Mouse (Mus musculus) adrenal gland, postnatal 14 days (tissue): ENCODE results near the gene Adat1. TPM values are rescaled to one million over a fixed set of nuclear protein-coding genes. Genes with fewer than 3 reads are reported as not detected.
"Not testable (repeated sequence)": the region's sequence is repeated elsewhere in the genome, so short reads cannot be mapped to it uniquely, and the experiment has no call there.

Experiments used
- DNase-seq: peaks from one replicate; pipeline ENCODE4 v3.0.0; 2021; ENCODE audit warnings: mixed read lengths
- total RNA-seq: library from RNA; stranded (reverse); gene quantifications from 2 replicates; pipeline ENCODE4 v1.2.3, GENCODE M21; 2021

Gene Adat1
- total RNA-seq, 1 experiment from 2014 or later: 3.1 TPM

- not testable (repeated sequence) for DNase-seq
Observed at GRCm38 (mm10) chr8:111938076-111938985, 53.8 kb downstream of the Adat1 start.

DNA sequence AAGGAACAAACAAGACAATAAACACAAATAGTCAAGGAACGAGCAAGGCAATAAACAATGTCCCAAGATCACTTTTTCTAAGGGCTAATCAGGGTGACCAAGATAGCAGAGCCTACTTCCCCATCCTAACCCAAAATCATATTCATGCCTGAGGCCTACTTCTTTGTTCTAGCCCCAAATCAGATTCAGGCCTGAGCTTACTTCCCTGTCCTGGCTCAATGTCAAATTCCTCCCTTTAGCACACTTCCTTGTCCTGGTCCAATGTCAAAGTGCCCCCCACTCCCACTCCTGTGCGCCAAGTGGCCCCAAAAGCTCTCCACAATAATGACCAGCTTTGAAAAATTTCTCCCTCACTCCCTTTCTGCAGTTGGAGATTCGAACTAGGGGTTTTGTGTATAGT is 54.9 kb downstream of the Adat1 start:
- DNase-seq: no peak

DNA sequence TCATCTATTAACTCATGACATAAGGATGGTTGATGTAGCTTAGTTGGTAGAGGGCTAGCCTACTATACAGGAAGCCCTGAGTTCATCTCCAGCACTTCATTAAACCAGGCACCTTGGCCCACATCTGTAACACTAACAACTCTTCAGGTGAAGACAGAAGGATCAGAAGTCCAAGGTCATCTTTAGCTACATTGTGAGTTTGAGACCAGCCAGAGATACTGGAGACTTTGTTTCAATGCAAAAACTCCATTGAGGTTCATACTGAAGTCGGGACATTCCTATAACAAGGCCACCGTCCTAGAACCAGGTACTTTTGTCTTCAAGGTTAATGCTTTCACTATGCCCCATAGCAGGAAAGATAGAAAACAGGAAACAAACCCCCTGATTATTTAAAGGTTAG is 57.9 kb downstream of the Adat1 start:
- DNase-seq: no peak

- peak; percentile 94 for DNase-seq
Observed at GRCm38 (mm10) chr8:111933348-111934076, 58.6 kb downstream of the Adat1 start, which contains the start of gene Tmem231. Gene Tmem231 (minus strand): TSS chr8:111933881.

DNA sequence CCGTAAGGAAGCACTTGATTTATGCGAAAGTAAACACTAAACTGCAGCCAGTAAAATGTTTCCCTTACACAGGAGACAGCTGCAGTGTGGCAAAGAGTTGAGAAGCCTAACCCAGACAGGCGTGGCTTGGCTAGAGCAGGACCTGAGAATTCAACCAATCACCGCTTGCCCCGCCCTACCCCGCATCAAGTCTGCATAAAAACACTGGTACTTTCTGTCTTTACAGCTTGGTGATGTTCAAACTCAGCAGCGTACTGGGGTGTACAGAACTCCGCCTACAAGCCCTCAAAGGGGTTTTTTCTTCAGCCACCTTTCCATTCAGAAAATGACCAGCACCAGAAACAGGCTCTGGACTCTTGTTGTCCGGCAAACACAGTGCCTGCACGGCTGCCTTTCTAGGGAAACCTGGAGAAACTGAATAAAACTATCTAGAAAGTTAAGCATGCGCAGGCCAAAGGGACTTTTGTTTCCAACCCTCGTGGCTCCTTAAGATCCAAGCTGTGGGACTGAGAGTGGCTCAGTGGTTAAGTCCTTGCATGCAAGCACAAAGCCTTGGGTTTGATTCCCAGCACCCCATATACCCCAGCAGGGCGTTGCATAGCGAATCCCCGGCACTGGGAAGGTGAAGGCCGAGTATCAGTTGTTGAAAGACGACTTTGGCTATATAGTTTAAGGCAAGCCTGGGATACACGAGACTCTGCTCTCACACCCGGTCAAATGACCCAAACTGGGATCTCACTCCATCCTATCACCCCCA is 59.3 kb downstream of the Adat1 start:
- peak; percentile 75 for DNase-seq

- DNase-seq: no peak
Observed at GRCm38 (mm10) chr8:111931721-111932120, 60.4 kb downstream of the Adat1 start.

GRCm38 (mm10) chr8:111929648-111930344 is 62.3 kb downstream of the Adat1 start:
- no peak for DNase-seq

- no peak for DNase-seq
Observed at GRCm38 (mm10) chr8:111924976-111925375, 67.1 kb downstream of the Adat1 start.

- peak; percentile 76 for DNase-seq
Observed at GRCm38 (mm10) chr8:111923383-111923804, 68.7 kb downstream of the Adat1 start.

DNA sequence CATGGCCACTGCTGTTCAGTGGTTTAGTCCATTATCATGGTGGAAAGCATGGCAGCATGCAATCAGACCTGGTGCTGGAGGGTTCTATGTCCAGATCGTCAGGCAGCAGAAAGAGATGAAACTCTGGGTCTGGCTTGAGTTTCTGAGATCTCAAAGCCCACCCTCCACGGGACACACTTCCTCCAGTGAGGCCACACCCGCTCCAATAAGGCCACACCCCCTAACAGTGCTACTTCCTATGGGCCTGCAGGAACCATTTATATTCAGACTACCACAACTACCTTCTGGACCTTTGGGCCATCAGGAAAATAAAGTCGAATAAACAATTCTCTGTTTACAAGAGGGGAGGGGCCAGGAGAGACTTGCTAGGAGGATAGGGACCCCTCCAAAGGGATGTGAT is 71.1 kb downstream of the Adat1 start:
- DNase-seq: no peak

DNA sequence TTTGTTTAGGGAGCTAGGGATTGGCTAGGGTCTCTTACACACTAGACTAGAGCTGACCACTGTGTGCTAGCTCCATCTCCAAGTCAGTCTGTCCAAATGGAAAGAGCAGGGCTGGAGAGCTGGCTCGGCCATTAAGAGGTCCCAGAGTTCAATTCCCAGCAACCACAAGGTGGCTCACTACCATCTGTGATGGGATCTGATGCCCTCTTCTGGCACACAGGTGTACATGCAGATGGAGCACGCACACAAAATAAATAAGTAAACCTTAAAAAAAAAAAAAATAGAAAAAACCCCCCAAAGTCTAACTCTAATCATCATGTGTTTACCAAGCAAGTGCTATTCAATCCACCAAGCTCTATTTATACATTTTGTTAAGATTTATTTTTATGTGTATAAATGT is 72.4 kb downstream of the Adat1 start:
- no peak for DNase-seq

Other genes starting within 250 kb of the Adat1 start
- 59.6 and 67.1 TPM in 2 replicates for gene Bcar1, start 248.5 kb downstream of the Adat1 start, total RNA-seq
- gene Cfdp1, start 138.0 kb downstream of the Adat1 start, total RNA-seq: 82.4 and 83.1 TPM in 2 replicates
- 5.8 and 6.5 TPM in 2 replicates for gene Tmem170, start 115.6 kb downstream of the Adat1 start, total RNA-seq
- gene Chst5, start 81.9 kb downstream of the Adat1 start, total RNA-seq: not detected in 2 replicates
- 5.3 and 5.5 TPM in 2 replicates for gene Tmem231, start 58.4 kb downstream of the Adat1 start, total RNA-seq
- 124 and 128 TPM in 2 replicates for gene Gabarapl2, start 51.6 kb downstream of the Adat1 start, total RNA-seq
- gene Kars, start 19.0 kb upstream of the Adat1 start, total RNA-seq: 108 and 120 TPM in 2 replicates
- 15.7 and 17.5 TPM in 2 replicates for gene Terf2ip, start 19.1 kb upstream of the Adat1 start, total RNA-seq
- 0.23 TPM in 1 of 2 replicates, not detected in the other for gene Gm6793, start 22.7 kb upstream of the Adat1 start, total RNA-seq